Comparison of ENCODE assay signal across 10 mouse cellular contexts in genomic region chr9:54738376-54738775, GRCm38 (mm10). TPM values are rescaled to one million over a fixed set of nuclear protein-coding genes. Genes with fewer than 3 reads are reported as not detected.
DNase-seq lines count a peak whose midpoint lies in the region; ATAC-seq and TF ChIP-seq lines count a peak whose summit lies in the region.
"Had no signal": no experiment of that assay in that cellular context is flagged by ENCODE, and none has a peak within 500 bp of the region (broad histone marks: within the 10 kb centered on the region; RNA-seq: fewer than 3 reads in every experiment).

No protein-coding gene starts in this region.

- no peak overlapping the region for H3K4me2 ChIP-seq in embryonic facial prominence, embryonic 14.5 days (ENCODE audit: low read depth, low read length)
- no peak overlapping the region for H3K4me2 ChIP-seq in stomach, postnatal 0 days (replicated peaks; ENCODE audit: low read depth)
- H3K4me2 ChIP-seq: stomach, embryonic 15.5 days had no signal

- H3K9ac ChIP-seq in embryonic facial prominence, embryonic 14.5 days (ENCODE audit: low read depth, low read length): no peak overlapping the region
- no peak overlapping the region for H3K9ac ChIP-seq in stomach, postnatal 0 days (ENCODE audit: low read length)
- H3K9ac ChIP-seq: stomach, embryonic 15.5 days had no signal

- 30% methylated on average over 3 of the region's 3 CpGs for WGBS in cerebellum, adult 2 months
- WGBS in thymus, adult 2 months: 70% methylated on average over 3 of the region's 3 CpGs
- WGBS in embryonic facial prominence, embryonic 14.5 days: 15% methylated on average over 3 of the region's 3 CpGs
- 25% methylated on average over 3 of the region's 3 CpGs for WGBS in stomach, postnatal 0 days

- H3K4me3 ChIP-seq in cerebellum, adult 2 months (replicated peaks; ENCODE audit: insufficient read depth, low read depth, low read length): no peak overlapping the region
- no peak overlapping the region for H3K4me3 ChIP-seq in thymus, adult 2 months (ENCODE audit: control insufficient read depth, insufficient read depth, low read length)
- no peak overlapping the region for H3K4me3 ChIP-seq in embryonic facial prominence, embryonic 14.5 days (ENCODE audit: low read depth, low read length)
- H3K4me3 ChIP-seq in stomach, postnatal 0 days (ENCODE audit: low read depth, low read length): no peak overlapping the region
- H3K4me3 ChIP-seq: stomach, embryonic 15.5 days had no signal

- H3K9me3 ChIP-seq in embryonic facial prominence, embryonic 14.5 days (ENCODE audit: control insufficient read depth, low read length): no peaks in the 10 kb centered on the region
- no peaks in the 10 kb centered on the region for H3K9me3 ChIP-seq in stomach, postnatal 0 days (ENCODE audit: control insufficient read depth, low read length)
- H3K9me3 ChIP-seq: G1E; stomach, embryonic 15.5 days had no signal

- no peak for TF ChIP-seq EP300 in stomach, postnatal 0 days (optimal IDR thresholded peaks at IDR 0.05)

- peak; percentile 23 to 25 for DNase-seq in cerebellum, adult 2 months
- DNase-seq in cerebellum, adult 11 months: no peak
- peak; percentile 14 for DNase-seq in thymus, adult 2 months
- no peak for DNase-seq in thymus, postnatal 36 days
- peak; percentile 91 for DNase-seq in embryonic facial prominence, embryonic 14.5 days (ENCODE audit: low spot score)
- peak; percentile 77 for DNase-seq in kidney, postnatal 10 days
- peak; percentile 74 for DNase-seq in lung, postnatal 10 days
- DNase-seq in stomach, postnatal 0 days (ENCODE audit: low spot score): peak; percentile 60

- peak; percentile 59 for TF ChIP-seq CTCF in cerebellum, adult 2 months (IDR thresholded peaks at IDR 0.05; ENCODE audit: borderline replicate concordance, insufficient read depth, low read depth, low read length)
- no peak for TF ChIP-seq CTCF in thymus, adult 2 months (IDR thresholded peaks at IDR 0.05; ENCODE audit: borderline replicate concordance, control insufficient read depth, extremely low read depth, insufficient read depth, low read length, poor library complexity)
- peak; percentile 90 for TF ChIP-seq CTCF in stomach, postnatal 0 days (IDR thresholded peaks at IDR 0.05; ENCODE audit: low read depth)

- no peaks in the 10 kb centered on the region for H3K27me3 ChIP-seq in cerebellum, adult 2 months (ENCODE audit: control insufficient read depth, insufficient read depth, low read length)
- no peaks in the 10 kb centered on the region for H3K27me3 ChIP-seq in thymus, adult 2 months (ENCODE audit: control insufficient read depth, insufficient read depth, low read length)
- no peaks in the 10 kb centered on the region for H3K27me3 ChIP-seq in embryonic facial prominence, embryonic 14.5 days (replicated peaks; ENCODE audit: control insufficient read depth, insufficient read depth, low read length)
- no peaks in the 10 kb centered on the region for H3K27me3 ChIP-seq in stomach, postnatal 0 days (ENCODE audit: control insufficient read depth, insufficient read depth, low read length)
- H3K27me3 ChIP-seq: stomach, embryonic 15.5 days had no signal

- H3K36me3 ChIP-seq in thymus, adult 2 months (ENCODE audit: control insufficient read depth, insufficient read depth, low read length): no peaks in the 10 kb centered on the region
- H3K36me3 ChIP-seq in embryonic facial prominence, embryonic 14.5 days (ENCODE audit: control insufficient read depth, insufficient read depth, low read length): no peaks in the 10 kb centered on the region
- no peaks in the 10 kb centered on the region for H3K36me3 ChIP-seq in stomach, postnatal 0 days (ENCODE audit: control insufficient read depth, insufficient read depth, low read length)
- H3K36me3 ChIP-seq: G1E; stomach, embryonic 15.5 days had no signal

- peak; percentile 48; the same call in 1 of the 2 replicates for ATAC-seq in embryonic facial prominence, embryonic 14.5 days (ENCODE audit: low read depth)
- ATAC-seq in stomach, postnatal 0 days (ENCODE audit: low FRiP score, low TSS enrichment): no peak

- no peak for TF ChIP-seq POLR2A in cerebellum, adult 2 months (IDR thresholded peaks at IDR 0.05; ENCODE audit: borderline replicate concordance, insufficient read depth, low read length)
- TF ChIP-seq POLR2A in thymus, adult 2 months (IDR thresholded peaks at IDR 0.05; ENCODE audit: control insufficient read depth, extremely low read depth, insufficient read depth, low read length, poor library complexity): no peak

- H3K4me1 ChIP-seq in cerebellum, adult 2 months (ENCODE audit: control insufficient read depth, insufficient read depth, low read length): peaks cover 1% of the 10 kb centered on the region; the same call in 1 of the 2 replicates
- H3K4me1 ChIP-seq in thymus, adult 2 months (replicated peaks; ENCODE audit: control insufficient read depth, insufficient read depth, low read length): peaks cover 3% of the 10 kb centered on the region
- H3K4me1 ChIP-seq in embryonic facial prominence, embryonic 14.5 days (ENCODE audit: control insufficient read depth, insufficient read depth, low read length): peaks cover 7% of the 10 kb centered on the region
- 0 out of 2 replicates have a peak, but pooled peaks cover under 1% of the 10 kb centered on the region for H3K4me1 ChIP-seq in stomach, postnatal 0 days (replicated peaks; ENCODE audit: control insufficient read depth, insufficient read depth)

- no peak overlapping the region for H3K27ac ChIP-seq in cerebellum, adult 2 months (ENCODE audit: insufficient read depth, low read length)
- no peak overlapping the region for H3K27ac ChIP-seq in thymus, adult 2 months (ENCODE audit: control insufficient read depth, insufficient read depth, low read length)
- H3K27ac ChIP-seq in embryonic facial prominence, embryonic 14.5 days (replicated peaks; ENCODE audit: low read depth, low read length): no peak overlapping the region
- no peak overlapping the region for H3K27ac ChIP-seq in stomach, postnatal 0 days (replicated peaks)
- H3K27ac ChIP-seq: stomach, embryonic 15.5 days had no signal

RNA-seq across cellular contexts. Expression of gene Wdr61, which starts 4.1 kb away (rescaled TPM):
- polyA plus RNA-seq in cerebellum, adult 2 months (2012; rRNA removed): 65.3 and 69.6 TPM in 2 replicates
- 42.2 and 49.7 TPM in 2 replicates for polyA plus RNA-seq in thymus, adult 2 months (2012; rRNA removed)
- 143 and 154 TPM in 2 replicates for polyA plus RNA-seq in embryonic facial prominence, embryonic 14.5 days (2014; fragmentation: Nextera tagmentation; extraction: Ambion mirVana)
- 129 and 132 TPM in 2 replicates for polyA plus RNA-seq in stomach, postnatal 0 days (2015; fragmentation: Nextera tagmentation; extraction: Ambion mirVana)

RNA-seq across cellular contexts. Expression of gene Crabp1, which starts 26.2 kb away (rescaled TPM):
- 4.9 and 5.5 TPM in 2 replicates for polyA plus RNA-seq in cerebellum, adult 2 months (2012; rRNA removed)
- 2.8 and 5.4 TPM in 2 replicates for polyA plus RNA-seq in thymus, adult 2 months (2012; rRNA removed)
- polyA plus RNA-seq in embryonic facial prominence, embryonic 14.5 days (2014; fragmentation: Nextera tagmentation; extraction: Ambion mirVana): 389 and 501 TPM in 2 replicates
- 2.8 and 4.1 TPM in 2 replicates for polyA plus RNA-seq in stomach, postnatal 0 days (2015; fragmentation: Nextera tagmentation; extraction: Ambion mirVana)
- polyA plus RNA-seq: G1E had no signal

RNA-seq across cellular contexts. Expression of gene Dnaja4, which starts 39.7 kb away (rescaled TPM):
- 36.4 and 37.5 TPM in 2 replicates for polyA plus RNA-seq in cerebellum, adult 2 months (2012; rRNA removed)
- polyA plus RNA-seq in thymus, adult 2 months (2012; rRNA removed): 2.5 and 4.5 TPM in 2 replicates
- 14.1 and 16.1 TPM in 2 replicates for polyA plus RNA-seq in embryonic facial prominence, embryonic 14.5 days (2014; fragmentation: Nextera tagmentation; extraction: Ambion mirVana)
- 5.5 and 6.2 TPM in 2 replicates for polyA plus RNA-seq in stomach, postnatal 0 days (2015; fragmentation: Nextera tagmentation; extraction: Ambion mirVana)
- polyA plus RNA-seq: G1E had no signal

Comparison
In these comparisons a context has a peak if more than half of its experiments do, and no peak if none do; other contexts are left out.
1. DNase-seq: peak in cerebellum, adult 2 months (2 of 2), thymus, adult 2 months (single experiment), embryonic facial prominence, embryonic 14.5 days (single experiment), kidney, postnatal 10 days (single experiment), lung, postnatal 10 days (single experiment) and stomach, postnatal 0 days (single experiment); none in cerebellum, adult 11 months (single experiment) and thymus, postnatal 36 days (0 of 2).
2. RNA of gene Crabp1, which starts 26.2 kb away (polyA plus RNA-seq): 389 to 501 TPM in embryonic facial prominence, embryonic 14.5 days; 4.9 to 5.5 TPM in cerebellum, adult 2 months, 2.8 to 5.4 TPM in thymus, adult 2 months and 2.8 to 4.1 TPM in stomach, postnatal 0 days; every median in the first group is over 10 times any median in the second.